Mouse (Mus musculus) neural tube, embryonic 11.5 days (tissue): Measurements from ENCODE around the gene Cd96. TPM values are rescaled to one million over a fixed set of nuclear protein-coding genes. Genes with fewer than 3 reads are reported as not detected.
A peak's percentile ranks its signal among the peaks of the same experiment; 100 is the strongest.

Source experiments
- ATAC-seq: fragments of 200-750 bp; cut with Nextera tagmentation; 2 replicates; pipeline ENCODE4 v1.8.0; 2017; ENCODE audit warnings: moderate number of reproducible peaks, mild to moderate bottlenecking, moderate TSS enrichment, moderate library complexity; ENCODE audit not compliant: insufficient read depth, low FRiP score, low TSS enrichment
- DNase-seq: peaks from one replicate; pipeline ENCODE4 v3.0.0-alpha.2; 2015; ENCODE audit warnings: low spot score
- H3K27ac ChIP-seq: fragments of 300-500 bp; sonication (generic); 2 replicates; pipeline ENCODE4 v1.5.1; 2014; ENCODE audit warnings: low read depth, mild to moderate bottlenecking, low read length
- H3K27me3 ChIP-seq: fragments of 300-500 bp; sonication (generic); 2 replicates; pipeline ENCODE4 v1.6.1; 2014; ENCODE audit warnings: mild to moderate bottlenecking, low read length, mixed read lengths; ENCODE audit not compliant: control insufficient read depth, insufficient read depth
- H3K36me3 ChIP-seq: fragments of 300-500 bp; sonication (generic); 2 replicates; pipeline ENCODE4 v1.6.1; 2014; ENCODE audit warnings: mild to moderate bottlenecking, low read length, moderate library complexity, mixed read lengths; ENCODE audit not compliant: control insufficient read depth, insufficient read depth
- H3K4me1 ChIP-seq: fragments of 300-500 bp; sonication (generic); 2 replicates; pipeline ENCODE4 v1.6.1; 2014; ENCODE audit warnings: low read length, mixed read lengths; ENCODE audit not compliant: control insufficient read depth, insufficient read depth
- H3K4me2 ChIP-seq: fragments of 300-500 bp; sonication (generic); 2 replicates; pipeline ENCODE4 v1.6.1; 2014; ENCODE audit warnings: low read depth, mild to moderate bottlenecking, moderate library complexity
- H3K4me3 ChIP-seq: fragments of 300-500 bp; sonication (generic); 2 replicates; pipeline ENCODE4 v1.5.1; 2014; ENCODE audit warnings: low read depth, low read length
- H3K9ac ChIP-seq: fragments of 300-500 bp; sonication (generic); 2 replicates; pipeline ENCODE4 v1.6.1; 2014; ENCODE audit warnings: mild to moderate bottlenecking, low read length
- H3K9me3 ChIP-seq: fragments of 300-500 bp; sonication (generic); 2 replicates; pipeline ENCODE4 v1.6.1; 2016; ENCODE audit warnings: low read length; ENCODE audit not compliant: control insufficient read depth
- WGBS: fragments of 180-500 bp; shearing (Covaris S2); extraction: QIAGEN DNeasy Blood & Tissue Kit; methylation state at CpG from one replicate; pipeline ENCODE4 v1.1.7; 2014; 5-methylcytosine and 5-hydroxymethylcytosine counted together
- polyA plus RNA-seq: library from polyadenylated mRNA; unstranded; fragments of >200 nt; fragmentation: Nextera tagmentation; extraction: Ambion mirVana; gene quantifications from 2 replicates; pipeline ENCODE4 v1.2.1, GENCODE M21; 2014

Cd96 gene
- polyA plus RNA-seq, 1 experiment from 2014 or later = 0.11 TPM

DNA sequence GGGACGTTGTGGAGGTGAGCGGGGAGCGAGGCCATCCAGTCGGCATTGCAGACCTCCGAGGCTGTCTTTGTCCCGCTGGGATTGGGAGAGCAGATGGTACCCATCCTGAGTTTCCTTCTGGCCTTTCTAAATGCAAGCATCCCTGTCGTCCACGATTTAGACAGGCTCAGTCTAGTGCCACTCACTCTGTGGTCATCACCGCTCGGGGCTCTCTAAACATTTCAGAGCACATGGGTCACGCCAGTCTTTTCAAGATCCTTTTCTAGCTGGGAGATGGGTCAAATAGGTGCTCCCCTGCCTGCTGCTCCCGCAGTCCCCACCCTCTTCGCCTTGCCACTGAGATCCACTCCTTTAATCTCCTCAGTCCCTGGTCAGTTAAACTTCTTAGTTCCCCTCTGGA is 110.3 kb downstream of the Cd96 start:
- Histone ChIP-seq H3K36me3 (no peaks in the 10 kb centered on the region), H3K4me2 (peak overlapping the region; percentile 89), H3K27ac (no peak overlapping the region), H3K4me1 (peaks cover 5% of the 10 kb centered on the region; the same call in 1 of the 2 replicates), H3K4me3 (peak overlapping the region; percentile 54), H3K9me3 (no peaks in the 10 kb centered on the region), H3K27me3 (no peaks in the 10 kb centered on the region), H3K9ac (peak overlapping the region; percentile 51)
- DNase-seq (no peak), ATAC-seq (no peak; the same call in 1 of the 2 replicates)
- WGBS = under 1% methylated on average over 13 of the region's 13 CpGs

DNA sequence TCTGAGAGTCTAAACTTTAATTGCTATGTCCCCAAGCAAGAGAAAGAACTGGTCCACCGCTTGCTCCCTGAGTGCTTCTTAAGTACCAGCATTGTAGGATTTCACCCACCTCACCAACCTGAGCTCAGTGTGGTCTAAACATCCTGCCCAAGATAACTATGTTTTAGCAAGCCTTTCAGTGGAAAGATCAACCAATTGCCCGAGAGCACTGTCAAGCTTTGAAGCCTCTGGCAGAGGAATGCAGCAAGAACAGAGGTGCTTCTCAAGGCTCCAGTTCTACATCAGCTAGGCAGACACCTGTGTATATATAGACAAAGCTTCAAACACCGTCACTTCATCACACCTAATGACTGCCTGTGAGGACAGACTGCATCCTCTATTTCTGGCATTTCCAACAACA is 111.3 kb downstream of the Cd96 start:
- no peak overlapping the region; the same call in 1 of the 2 replicates for H3K4me2 ChIP-seq
- no peaks in the 10 kb centered on the region for H3K27me3 ChIP-seq
- ATAC-seq (no peak), DNase-seq (no peak)
- H3K4me1 ChIP-seq = peaks cover 5% of the 10 kb centered on the region; the same call in 1 of the 2 replicates
- WGBS = 76% methylated on average over 3 of the region's 3 CpGs
- no peaks in the 10 kb centered on the region for H3K9me3 ChIP-seq
- no peak overlapping the region for H3K27ac ChIP-seq
- no peak overlapping the region for H3K9ac ChIP-seq
- no peaks in the 10 kb centered on the region for H3K36me3 ChIP-seq
- 0 out of 2 replicates have a peak overlapping the region, but pooled peaks have one; percentile 6 for H3K4me3 ChIP-seq

DNA sequence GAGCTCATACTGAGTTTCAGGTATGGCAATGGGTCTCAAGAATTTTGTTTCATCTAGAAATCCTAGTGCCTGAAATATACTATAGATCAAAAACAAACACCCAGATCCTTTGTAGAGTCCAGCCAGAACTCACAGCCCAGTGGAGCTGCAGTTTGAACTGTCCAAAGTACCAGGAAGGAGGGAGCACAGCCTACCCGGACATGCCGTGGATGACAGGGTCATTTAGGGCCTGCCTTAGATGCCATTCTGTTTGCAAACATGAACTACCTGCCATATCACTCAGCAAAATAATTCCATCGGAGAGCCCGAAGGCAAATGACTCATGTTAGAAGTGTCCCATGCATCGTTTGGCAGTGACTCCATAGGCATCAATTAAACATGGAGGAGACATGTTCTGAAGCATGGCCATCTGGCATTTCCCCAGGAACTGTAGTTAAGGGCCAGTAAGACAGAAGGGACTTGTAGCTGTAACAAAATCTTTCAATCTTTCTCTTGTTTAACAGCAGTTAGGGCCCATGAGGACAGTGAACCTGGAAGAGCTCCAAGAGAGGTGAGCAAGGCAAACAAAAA is 111.9 kb downstream of the Cd96 start:
- WGBS = 82% methylated on average over 5 of the region's 5 CpGs
- no peak for ATAC-seq

DNA sequence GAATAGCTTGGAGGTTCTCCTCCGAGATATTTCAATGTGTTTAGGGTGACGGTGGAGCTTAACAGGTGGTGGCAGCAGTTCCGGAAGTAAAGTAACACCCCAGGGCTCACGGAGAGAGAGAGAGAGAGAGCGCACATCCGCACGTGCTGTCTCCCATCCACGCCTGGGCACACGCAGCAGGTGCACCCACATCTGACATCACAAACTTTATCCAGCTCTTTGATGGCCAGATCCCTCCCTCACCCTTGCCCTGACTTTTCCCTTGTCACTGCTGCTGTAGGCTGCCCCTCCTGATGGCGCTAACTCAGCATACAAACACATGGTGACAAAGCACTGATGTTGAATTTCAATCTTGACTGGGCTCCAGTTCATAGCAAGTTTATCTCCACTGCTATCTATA is 113.8 kb downstream of the Cd96 start:
- no peaks in the 10 kb centered on the region for H3K9me3 ChIP-seq
- H3K4me2 ChIP-seq = no peak overlapping the region
- H3K27ac ChIP-seq = no peak overlapping the region
- H3K9ac ChIP-seq = no peak overlapping the region
- DNase-seq (no peak), ATAC-seq (no peak)
- H3K36me3 ChIP-seq = no peaks in the 10 kb centered on the region
- H3K27me3 ChIP-seq = no peaks in the 10 kb centered on the region
- peaks cover 5% of the 10 kb centered on the region; the same call in 1 of the 2 replicates for H3K4me1 ChIP-seq
- no peak overlapping the region for H3K4me3 ChIP-seq
- 82% methylated on average over 10 of the region's 10 CpGs for WGBS

More for the DNA sequence above, 111.9 kb downstream of the Cd96 start:
- DNase-seq = no peak
- Histone ChIP-seq H3K27me3 (no peaks in the 10 kb centered on the region), H3K4me3 (no peak overlapping the region), H3K9ac (no peak overlapping the region), H3K4me2 (no peak overlapping the region), H3K27ac (no peak overlapping the region), H3K4me1 (peaks cover 5% of the 10 kb centered on the region; the same call in 1 of the 2 replicates), H3K36me3 (no peaks in the 10 kb centered on the region), H3K9me3 (no peaks in the 10 kb centered on the region)

- peaks cover 8% of the 10 kb centered on the region; the same call in 1 of the 2 replicates for H3K4me1 ChIP-seq
- H3K27ac ChIP-seq = no peak overlapping the region
- no peak overlapping the region for H3K9ac ChIP-seq
- no peak for DNase-seq
- no peak for ATAC-seq
- WGBS = 87% methylated on average over 10 of the region's 10 CpGs
- H3K27me3 ChIP-seq = no peaks in the 10 kb centered on the region
- no peak overlapping the region for H3K4me2 ChIP-seq
- H3K36me3 ChIP-seq = no peaks in the 10 kb centered on the region
- no peak overlapping the region for H3K4me3 ChIP-seq
- H3K9me3 ChIP-seq = no peaks in the 10 kb centered on the region
Measured at GRCm38 (mm10) chr16:46001550-46002166, 118.4 kb downstream of the Cd96 start.

- no peak overlapping the region for H3K4me3 ChIP-seq
- H3K27ac ChIP-seq = no peak overlapping the region
- H3K9ac ChIP-seq = no peak overlapping the region
- WGBS = 95% methylated on average over 3 of the region's 3 CpGs
- H3K4me1 ChIP-seq = peaks cover 8% of the 10 kb centered on the region; the same call in 1 of the 2 replicates
- no peak for ATAC-seq
- H3K9me3 ChIP-seq = no peaks in the 10 kb centered on the region
- no peak overlapping the region for H3K4me2 ChIP-seq
- H3K36me3 ChIP-seq = no peaks in the 10 kb centered on the region
- no peak for DNase-seq
- no peaks in the 10 kb centered on the region for H3K27me3 ChIP-seq
Measured at GRCm38 (mm10) chr16:46000976-46001375, 119.1 kb downstream of the Cd96 start.

GRCm38 (mm10) chr16:45999374-46000191 is 120.5 kb downstream of the Cd96 start:
- Histone ChIP-seq H3K27me3 (no peaks in the 10 kb centered on the region), H3K36me3 (no peaks in the 10 kb centered on the region), H3K4me3 (no peak overlapping the region), H3K27ac (no peak overlapping the region), H3K4me1 (peaks cover 8% of the 10 kb centered on the region; the same call in 1 of the 2 replicates), H3K4me2 (no peak overlapping the region), H3K9ac (no peak overlapping the region), H3K9me3 (no peaks in the 10 kb centered on the region)
- 41% methylated on average over 10 of the region's 10 CpGs for WGBS
- ATAC-seq (peak; percentile 72), DNase-seq (peak; percentile 29)

DNA sequence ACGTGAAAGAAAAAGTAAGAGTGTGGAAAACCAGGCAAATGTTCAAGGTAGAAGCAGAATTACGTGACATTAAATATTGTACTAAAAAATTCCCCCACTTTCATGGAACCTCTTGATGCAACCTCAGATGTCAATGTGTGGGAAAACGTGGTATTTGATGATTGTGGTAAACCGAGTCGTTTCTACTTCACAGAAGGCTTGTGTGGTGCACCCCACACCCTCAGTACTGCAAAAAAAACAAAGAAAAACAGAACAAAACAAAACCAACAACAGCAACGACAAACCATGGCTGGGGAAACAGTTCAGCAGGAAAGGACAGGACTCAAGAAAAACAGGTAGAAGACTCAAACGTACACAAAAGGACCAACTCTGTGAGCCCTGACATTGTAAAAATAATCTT is 121.8 kb downstream of the Cd96 start:
- 79% methylated on average over 7 of the region's 7 CpGs for WGBS
- Histone ChIP-seq H3K27ac (no peak overlapping the region), H3K36me3 (no peaks in the 10 kb centered on the region), H3K4me3 (no peak overlapping the region), H3K4me1 (peaks cover 8% of the 10 kb centered on the region; the same call in 1 of the 2 replicates), H3K27me3 (no peaks in the 10 kb centered on the region), H3K4me2 (no peak overlapping the region), H3K9me3 (no peaks in the 10 kb centered on the region), H3K9ac (no peak overlapping the region)
- DNase-seq (no peak), ATAC-seq (no peak)
